ENCODE assay signal across 24 mouse cellular contexts in the genomic region with DNA sequence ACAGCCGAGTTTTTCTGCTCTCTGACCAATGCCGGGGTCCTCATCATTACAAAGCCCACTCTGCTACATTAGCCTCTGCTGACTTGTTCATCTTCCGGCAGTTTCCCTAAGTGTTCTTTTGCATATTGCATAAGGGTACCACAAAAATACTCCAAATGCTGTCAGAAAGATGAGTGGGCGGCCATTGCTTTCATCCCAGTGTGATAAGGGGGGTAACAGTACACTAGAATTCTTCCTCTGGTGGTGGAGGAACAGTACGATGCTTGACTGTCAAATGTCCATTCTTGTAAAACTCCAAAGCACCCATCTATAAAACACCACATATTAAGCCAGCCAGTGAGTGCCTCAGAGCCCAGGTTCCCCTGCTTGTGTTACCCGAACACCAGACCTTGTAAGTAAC.
A peak's percentile ranks its signal among the peaks of the same experiment; 100 is the strongest.
DNase-seq lines count a peak whose midpoint lies in the region; ATAC-seq and TF ChIP-seq lines count a peak whose summit lies in the region.
"Had no signal": no experiment of that assay in that cellular context is flagged by ENCODE, and none has a peak within 500 bp of the region (broad histone marks: within the 10 kb centered on the region; RNA-seq: fewer than 3 reads in every experiment).

No protein-coding gene starts in this region.

- no peaks in the 10 kb centered on the region for H3K79me2 ChIP-seq in heart, adult 2 months (replicated peaks; ENCODE audit: control insufficient read depth, insufficient read depth, low read length)

- no peak for TF ChIP-seq EP300 in heart, adult 2 months (IDR thresholded peaks at IDR 0.05; ENCODE audit: insufficient read depth, low read depth, low read length)

- no peaks in the 10 kb centered on the region for H3K4me1 ChIP-seq in heart, adult 2 months (ENCODE audit: control insufficient read depth, insufficient read depth, low read length)
- 0 out of 2 replicates have a peak, but pooled peaks cover 2% of the 10 kb centered on the region for H3K4me1 ChIP-seq in intestine, embryonic 16.5 days (ENCODE audit: control insufficient read depth, insufficient read depth, low read length)
- no peaks in the 10 kb centered on the region for H3K4me1 ChIP-seq in intestine, postnatal 0 days (replicated peaks; ENCODE audit: control insufficient read depth, insufficient read depth, low read length)
- H3K4me1 ChIP-seq: forebrain, embryonic 13.5 days; limb, embryonic 12.5 days; midbrain, embryonic 12.5 days had no signal

- H3K36me3 ChIP-seq in heart, adult 2 months (ENCODE audit: control insufficient read depth, insufficient read depth, low read length), result no peaks in the 10 kb centered on the region
- no peaks in the 10 kb centered on the region for H3K36me3 ChIP-seq in intestine, embryonic 16.5 days (ENCODE audit: control insufficient read depth, insufficient read depth, low read length)
- no peaks in the 10 kb centered on the region for H3K36me3 ChIP-seq in intestine, postnatal 0 days (ENCODE audit: control insufficient read depth, insufficient read depth)
- H3K36me3 ChIP-seq: limb, embryonic 12.5 days; midbrain, embryonic 12.5 days had no signal

- no peak for TF ChIP-seq POLR2A in heart, adult 2 months (IDR thresholded peaks at IDR 0.05; ENCODE audit: insufficient read depth, low read depth, low read length)

- DNase-seq in heart, adult 2 months, result no peak
- DNase-seq in heart, adult 9 months (ENCODE audit: low spot score in 2 of 2), result no peak
- peak; percentile 60 for DNase-seq in brain, adult 2 months (ENCODE audit: low read depth, low spot score)
- peak; percentile 21 for DNase-seq in layer of hippocampus, adult 9-10 months (ENCODE audit: low spot score)
- DNase-seq in left cerebral cortex, adult 9 months (ENCODE audit: low spot score in 2 of 2), result peak; percentile 14 to 27
- DNase-seq in thymus, postnatal 14 days, result no peak
- DNase-seq: adrenal gland, postnatal 10 days; cerebellum, adult 9-10 months; gastrocnemius, postnatal 25 days; heart, adult 18-20 months; heart, postnatal 36 days; kidney, adult 9 months; kidney, postnatal 14 days; liver, postnatal 0 days; lung, postnatal 10 days had no signal

- no peak overlapping the region for H3K27ac ChIP-seq in heart, adult 2 months
- H3K27ac ChIP-seq in intestine, embryonic 16.5 days (ENCODE audit: low read length), result no peak overlapping the region
- H3K27ac ChIP-seq in intestine, postnatal 0 days (ENCODE audit: low read depth, low read length), result no peak overlapping the region
- H3K27ac ChIP-seq: forebrain, embryonic 13.5 days; hindbrain, embryonic 14.5 days; limb, embryonic 12.5 days; midbrain, embryonic 12.5 days; stomach, postnatal 0 days had no signal

- H3K27me3 ChIP-seq in heart, adult 2 months (ENCODE audit: control insufficient read depth, insufficient read depth, low read length), result no peaks in the 10 kb centered on the region
- no peaks in the 10 kb centered on the region for H3K27me3 ChIP-seq in intestine, embryonic 16.5 days (replicated peaks; ENCODE audit: control insufficient read depth, insufficient read depth, low read length)
- H3K27me3 ChIP-seq in intestine, postnatal 0 days (replicated peaks; ENCODE audit: control insufficient read depth, insufficient read depth, low read length), result no peaks in the 10 kb centered on the region
- H3K27me3 ChIP-seq: forebrain, embryonic 13.5 days; limb, embryonic 12.5 days; midbrain, embryonic 12.5 days had no signal

- H3K4me3 ChIP-seq in heart, adult 2 months, result no peak overlapping the region
- H3K4me3 ChIP-seq in intestine, embryonic 16.5 days (ENCODE audit: low read length), result no peak overlapping the region
- H3K4me3 ChIP-seq in intestine, postnatal 0 days (ENCODE audit: low read depth, low read length), result no peak overlapping the region
- H3K4me3 ChIP-seq: forebrain, embryonic 13.5 days; limb, embryonic 12.5 days; midbrain, embryonic 12.5 days had no signal

- ATAC-seq in intestine, embryonic 16.5 days, result no peak
- no peak for ATAC-seq in intestine, postnatal 0 days
- ATAC-seq: forebrain, embryonic 13.5 days; inflammation-experienced regulatory T-cells, adult 6 months; liver, postnatal 0 days had no signal

- WGBS in heart, adult 2 months, result 92% methylated on average over 6 of the region's 6 CpGs
- whole genome bisulfite sequencing in intestine, embryonic 16.5 days, result 87% methylated on average over 6 of the region's 6 CpGs
- 90% methylated on average over 6 of the region's 6 CpGs for WGBS in intestine, postnatal 0 days

- intact Hi-C loops in heart, adult 2 months (cut with DNase I), result no loop called here

- TF ChIP-seq CTCF in heart, adult 2 months (IDR thresholded peaks at IDR 0.05), result 0 out of 2 replicates have a peak, but pooled peaks have one; percentile 5
- no peak for TF ChIP-seq CTCF in intestine, postnatal 0 days (IDR thresholded peaks at IDR 0.05; ENCODE audit: low read depth)

- no peaks in the 10 kb centered on the region; the same call in 1 of the 2 replicates for H3K9me3 ChIP-seq in intestine, embryonic 16.5 days (ENCODE audit: control insufficient read depth, low read length)
- no peaks in the 10 kb centered on the region for H3K9me3 ChIP-seq in intestine, postnatal 0 days (ENCODE audit: control insufficient read depth)
- H3K9me3 ChIP-seq: forebrain, embryonic 13.5 days; limb, embryonic 12.5 days; midbrain, embryonic 12.5 days had no signal

- no peak overlapping the region for H3K4me2 ChIP-seq in intestine, embryonic 16.5 days (ENCODE audit: low read depth, low read length)
- H3K4me2 ChIP-seq in intestine, postnatal 0 days (replicated peaks; ENCODE audit: low read depth), result no peak overlapping the region
- H3K4me2 ChIP-seq: forebrain, embryonic 13.5 days; hindbrain, embryonic 14.5 days; limb, embryonic 12.5 days; liver, embryonic 11.5 days; midbrain, embryonic 12.5 days had no signal

- no peak overlapping the region for H3K9ac ChIP-seq in heart, adult 2 months (ENCODE audit: low read depth, low read length)
- no peak overlapping the region for H3K9ac ChIP-seq in intestine, embryonic 16.5 days (ENCODE audit: low read depth, low read length)
- H3K9ac ChIP-seq in intestine, postnatal 0 days (ENCODE audit: low read depth, low read length), result no peak overlapping the region
- H3K9ac ChIP-seq: forebrain, embryonic 13.5 days; hindbrain, embryonic 14.5 days; limb, embryonic 12.5 days; liver, postnatal 0 days; midbrain, embryonic 12.5 days had no signal

Comparison
In these comparisons a context has a peak if more than half of its experiments do, and no peak if none do; other contexts are left out.
1. DNase-seq: peak in brain, adult 2 months (single experiment), layer of hippocampus, adult 9-10 months (single experiment) and left cerebral cortex, adult 9 months (2 of 2); none in heart, adult 2 months (0 of 2), heart, adult 9 months (0 of 2) and thymus, postnatal 14 days (single experiment).